Mouse (Mus musculus): ENCODE data around the gene Stard13. TPM values are rescaled to one million over a fixed set of nuclear protein-coding genes. Genes with fewer than 3 reads are reported as not detected.

Gene Stard13
- total and polyA plus RNA-seq, 2 experiments from 2014 or later = 2.6 to 19.2 TPM

GRCm38 (mm10) chr5:151190764-151191163 is 42.9 kb downstream of the Stard13 start:
- 67% methylated on average over 5 of the region's 5 CpGs for WGBS
- no peak for ATAC-seq
- Histone ChIP-seq H3K27ac (ENCODE audit: low read depth, low read length) (no peak overlapping the region), H3K27me3 (ENCODE audit: insufficient read depth, low read length) (no peaks in the 10 kb centered on the region), H3K4me2 (ENCODE audit: low read depth) (peak overlapping the region; percentile 96; the same call in 1 of the 2 replicates), H3K4me3 (ENCODE audit: low read depth, low read length) (no peak overlapping the region), H3K36me3 (ENCODE audit: insufficient read depth) (no peaks in the 10 kb centered on the region), H3K9me3 (ENCODE audit: low read length) (no peaks in the 10 kb centered on the region), H3K9ac (no peak overlapping the region), H3K4me1 (ENCODE audit: insufficient read depth) (no peaks in the 10 kb centered on the region)
- DNase-seq = no peak
- TF ChIP-seq CTCF (IDR thresholded peaks at IDR 0.05; ENCODE audit: low read depth) = no peak

- no peak for TF ChIP-seq CTCF (IDR thresholded peaks at IDR 0.05; ENCODE audit: low read depth)
- Histone ChIP-seq H3K9me3 (ENCODE audit: low read length) (no peaks in the 10 kb centered on the region), H3K4me1 (ENCODE audit: insufficient read depth) (no peaks in the 10 kb centered on the region), H3K27ac (ENCODE audit: low read depth, low read length) (no peak overlapping the region; the same call in 1 of the 2 replicates), H3K9ac (peak overlapping the region; percentile 51), H3K4me3 (ENCODE audit: low read depth, low read length) (peak overlapping the region; percentile 49), H3K27me3 (ENCODE audit: insufficient read depth, low read length) (no peaks in the 10 kb centered on the region), H3K4me2 (ENCODE audit: low read depth) (peak overlapping the region; percentile 96), H3K36me3 (ENCODE audit: insufficient read depth) (no peaks in the 10 kb centered on the region)
- ATAC-seq (peak; percentile 95), DNase-seq (peak; percentile 63)
- 1% methylated on average over 27 of the region's 27 CpGs for WGBS
These were observed 43.8 kb downstream of the Stard13 start for GRCm38 (mm10) chr5:151189789-151190378.

- Histone ChIP-seq H3K4me2 (ENCODE audit: low read depth) (peak overlapping the region; percentile 96), H3K4me3 (ENCODE audit: low read depth, low read length) (peak overlapping the region; percentile 49), H3K9ac (peak overlapping the region; percentile 51; the same call in 1 of the 2 replicates), H3K27ac (ENCODE audit: low read depth, low read length) (no peak overlapping the region), H3K4me1 (ENCODE audit: insufficient read depth) (no peaks in the 10 kb centered on the region), H3K36me3 (ENCODE audit: insufficient read depth) (no peaks in the 10 kb centered on the region), H3K27me3 (ENCODE audit: insufficient read depth, low read length) (no peaks in the 10 kb centered on the region), H3K9me3 (ENCODE audit: low read length) (no peaks in the 10 kb centered on the region)
- no peak for TF ChIP-seq CTCF (IDR thresholded peaks at IDR 0.05; ENCODE audit: low read depth)
- 47% methylated on average over 3 of the region's 3 CpGs for WGBS
- ATAC-seq (no peak), DNase-seq (no peak)
These were observed 44.3 kb downstream of the Stard13 start for GRCm38 (mm10) chr5:151189321-151189720.

- no peak for ATAC-seq
- Histone ChIP-seq H3K4me2 (ENCODE audit: low read depth) (no peak overlapping the region), H3K36me3 (ENCODE audit: insufficient read depth) (no peaks in the 10 kb centered on the region), H3K4me1 (ENCODE audit: insufficient read depth) (no peaks in the 10 kb centered on the region), H3K27me3 (ENCODE audit: insufficient read depth, low read length) (no peaks in the 10 kb centered on the region), H3K9ac (no peak overlapping the region), H3K4me3 (ENCODE audit: low read depth, low read length) (no peak overlapping the region), H3K27ac (ENCODE audit: low read depth, low read length) (no peak overlapping the region), H3K9me3 (ENCODE audit: low read length) (no peaks in the 10 kb centered on the region)
- TF ChIP-seq CTCF (IDR thresholded peaks at IDR 0.05; ENCODE audit: low read depth) = no peak
- DNase-seq = no peak
- WGBS = 73% methylated on average over 6 of the region's 6 CpGs
These were observed 45.0 kb downstream of the Stard13 start for GRCm38 (mm10) chr5:151188659-151189058.

GRCm38 (mm10) chr5:151187336-151187735 is 46.3 kb downstream of the Stard13 start:
- no peak for DNase-seq
- Histone ChIP-seq H3K4me2 (ENCODE audit: low read depth) (no peak overlapping the region), H3K27me3 (ENCODE audit: insufficient read depth, low read length) (no peaks in the 10 kb centered on the region), H3K27ac (ENCODE audit: low read depth, low read length) (no peak overlapping the region), H3K9ac (no peak overlapping the region), H3K36me3 (ENCODE audit: insufficient read depth) (no peaks in the 10 kb centered on the region), H3K9me3 (ENCODE audit: low read length) (no peaks in the 10 kb centered on the region), H3K4me1 (ENCODE audit: insufficient read depth) (no peaks in the 10 kb centered on the region), H3K4me3 (ENCODE audit: low read depth, low read length) (no peak overlapping the region)
- ATAC-seq = no peak
- WGBS = 68% methylated on average over 11 of the region's 11 CpGs
- TF ChIP-seq CTCF (IDR thresholded peaks at IDR 0.05; ENCODE audit: low read depth) = no peak

GRCm38 (mm10) chr5:151185286-151185856 is 48.3 kb downstream of the Stard13 start:
- DNase-seq (no peak), ATAC-seq (no peak)
- no peaks in the 10 kb centered on the region for H3K36me3 ChIP-seq (ENCODE audit: insufficient read depth)
- no peak overlapping the region for H3K27ac ChIP-seq (ENCODE audit: low read depth, low read length)
- H3K27me3 ChIP-seq (ENCODE audit: insufficient read depth, low read length) = no peaks in the 10 kb centered on the region
- no peaks in the 10 kb centered on the region for H3K9me3 ChIP-seq (ENCODE audit: low read length)
- H3K4me2 ChIP-seq (ENCODE audit: low read depth) = no peak overlapping the region
- H3K4me1 ChIP-seq (ENCODE audit: insufficient read depth) = no peaks in the 10 kb centered on the region
- no peak overlapping the region for H3K4me3 ChIP-seq (ENCODE audit: low read depth, low read length)
- 71% methylated on average over 8 of the region's 8 CpGs for WGBS
- H3K9ac ChIP-seq = no peak overlapping the region
- TF ChIP-seq CTCF (IDR thresholded peaks at IDR 0.05; ENCODE audit: low read depth) = no peak

- 88% methylated on average over 11 of the region's 11 CpGs for WGBS
- TF ChIP-seq CTCF (IDR thresholded peaks at IDR 0.05; ENCODE audit: low read depth) = no peak
- Histone ChIP-seq H3K27ac (ENCODE audit: low read depth, low read length) (no peak overlapping the region), H3K4me2 (ENCODE audit: low read depth) (no peak overlapping the region), H3K9me3 (ENCODE audit: low read length) (no peaks in the 10 kb centered on the region), H3K36me3 (ENCODE audit: insufficient read depth) (no peaks in the 10 kb centered on the region), H3K27me3 (ENCODE audit: insufficient read depth, low read length) (no peaks in the 10 kb centered on the region), H3K9ac (no peak overlapping the region), H3K4me1 (ENCODE audit: insufficient read depth) (no peaks in the 10 kb centered on the region), H3K4me3 (ENCODE audit: low read depth, low read length) (no peak overlapping the region)
- DNase-seq = no peak
- ATAC-seq = no peak
These were observed 49.9 kb downstream of the Stard13 start for GRCm38 (mm10) chr5:151183656-151184240.

Data from forebrain, postnatal 0 days (tissue).